Mouse (Mus musculus): ENCODE measurements around the gene Igsf8. TPM values are rescaled to one million over a fixed set of nuclear protein-coding genes. Genes with fewer than 3 reads are reported as not detected.

Gene Igsf8
- total RNA-seq, 2 experiments from 2014 or later, result 15.4 to 19.1 TPM

DNA sequence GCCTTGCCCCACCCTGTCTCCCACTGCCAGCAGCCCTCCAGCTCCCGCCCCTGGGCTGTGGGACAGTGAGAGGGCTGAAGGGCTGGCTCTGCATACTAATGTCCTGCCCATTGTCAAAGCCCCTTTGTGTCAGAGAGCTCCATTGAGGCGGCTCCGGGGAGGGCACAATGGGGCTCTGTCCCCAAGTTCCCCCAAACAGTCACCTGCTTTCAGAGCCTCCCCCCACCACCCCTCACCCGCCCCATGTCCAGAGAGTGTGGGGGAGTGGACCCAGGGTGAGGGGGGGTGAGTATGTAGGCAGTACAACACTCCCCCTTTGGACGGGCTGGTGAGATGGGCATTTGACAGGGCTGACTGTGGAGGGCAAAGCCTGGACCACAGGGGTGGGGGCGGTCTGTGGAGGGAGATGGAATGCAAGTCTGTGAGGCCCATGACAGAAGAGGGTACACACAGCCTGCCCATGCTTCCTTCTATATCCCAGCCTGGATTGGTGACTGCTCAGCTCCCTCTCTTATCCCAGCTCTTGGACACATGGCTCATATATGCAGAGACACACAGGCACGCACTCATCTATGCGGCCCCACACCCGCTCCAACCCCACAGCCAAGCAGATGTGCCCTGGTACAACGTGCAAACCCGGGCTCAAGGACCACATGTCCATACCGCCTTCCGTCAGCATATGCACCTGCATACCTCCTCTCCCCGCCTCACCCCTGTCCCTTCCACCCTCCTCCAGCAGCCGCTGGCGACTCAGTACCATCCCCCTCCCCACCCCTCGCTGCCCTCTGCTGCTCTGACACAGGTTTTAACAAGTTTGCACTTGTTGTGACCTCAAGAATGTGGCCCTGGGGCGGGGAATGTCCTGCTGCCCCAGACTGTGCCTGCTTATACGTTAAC lies 88.7 kb downstream of the Igsf8 start:
- DNase-seq, result no peak

DNA sequence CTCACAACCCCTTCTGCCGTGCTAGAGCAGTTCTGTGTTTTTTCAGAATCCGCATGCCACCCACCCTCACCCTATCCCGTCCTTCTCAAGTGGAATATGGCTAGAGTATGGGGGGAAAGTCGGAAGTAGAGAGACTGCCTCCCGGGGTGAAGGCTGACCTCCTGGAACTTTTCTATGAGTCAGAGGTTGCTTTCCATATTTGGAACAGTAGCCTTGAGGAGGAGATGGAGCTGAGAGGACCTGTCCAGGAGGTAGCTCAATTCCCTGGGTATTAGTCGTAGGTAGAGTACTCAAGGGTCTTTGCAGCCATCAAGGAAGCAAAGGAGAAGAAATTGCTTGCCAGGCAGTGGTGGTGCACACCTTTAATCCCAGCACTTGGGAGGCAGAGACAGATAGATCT lies 90.6 kb downstream of the Igsf8 start:
- no peak for DNase-seq

DNA sequence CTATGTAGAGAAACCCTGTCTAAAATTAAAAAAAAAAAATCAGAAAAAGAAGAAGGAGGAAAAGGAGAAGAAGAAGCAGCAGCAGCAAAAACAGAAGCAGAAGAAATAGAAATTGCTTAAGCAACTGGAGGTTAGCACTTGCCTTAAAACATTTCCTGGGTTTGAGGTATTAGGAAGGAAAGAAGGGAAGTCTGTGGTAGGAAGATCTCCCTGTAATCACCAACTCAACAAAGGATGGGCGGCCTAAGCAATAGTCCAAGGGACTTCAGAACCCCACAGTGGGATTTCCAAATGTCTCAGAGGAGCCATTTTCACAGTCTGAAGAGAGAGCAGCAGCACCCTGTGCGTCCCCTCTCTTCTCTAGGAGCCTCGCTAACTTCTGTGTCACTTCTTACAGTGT lies 91.0 kb downstream of the Igsf8 start:
- DNase-seq, result no peak

DNA sequence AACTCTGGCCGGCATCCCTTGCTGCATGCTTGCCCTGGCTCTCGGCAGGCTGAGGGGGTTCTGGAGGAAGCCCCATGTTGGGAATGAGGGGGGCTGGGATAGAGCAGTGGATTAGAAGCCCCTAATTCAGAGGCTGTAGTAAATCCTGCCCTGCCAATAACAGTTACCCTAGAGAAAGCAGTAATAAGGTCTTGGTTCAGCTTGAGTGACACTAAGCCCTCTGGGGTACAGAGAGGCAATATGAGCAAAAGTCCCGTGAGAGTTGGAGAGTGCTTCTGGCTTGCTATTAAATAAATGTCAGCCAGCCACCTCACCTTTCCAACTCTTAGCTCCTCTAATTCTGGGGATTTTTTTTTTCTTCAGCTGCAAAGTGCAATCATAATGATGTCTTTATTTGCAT lies 93.9 kb downstream of the Igsf8 start:
- no peak for DNase-seq

DNA sequence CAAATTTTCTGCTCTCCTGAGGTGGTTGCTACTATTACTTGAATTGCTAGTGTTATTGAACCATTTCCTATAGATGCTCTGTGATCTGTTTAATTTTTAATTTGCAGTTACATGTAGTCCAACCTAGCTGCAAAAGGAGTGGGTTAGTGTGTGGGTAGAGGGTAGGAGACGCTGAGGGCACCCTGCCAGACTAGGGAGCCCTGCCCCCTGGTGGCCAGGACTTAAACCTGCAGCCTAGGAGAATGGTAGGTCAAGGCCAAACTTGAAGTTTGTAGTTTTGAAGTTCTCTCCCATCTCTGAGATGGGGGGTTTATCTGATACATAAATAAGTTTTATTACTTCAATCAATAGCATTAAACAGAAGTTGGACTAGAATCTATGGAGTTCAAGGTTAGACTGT lies 96.1 kb downstream of the Igsf8 start:
- DNase-seq, result peak; percentile 73

DNA sequence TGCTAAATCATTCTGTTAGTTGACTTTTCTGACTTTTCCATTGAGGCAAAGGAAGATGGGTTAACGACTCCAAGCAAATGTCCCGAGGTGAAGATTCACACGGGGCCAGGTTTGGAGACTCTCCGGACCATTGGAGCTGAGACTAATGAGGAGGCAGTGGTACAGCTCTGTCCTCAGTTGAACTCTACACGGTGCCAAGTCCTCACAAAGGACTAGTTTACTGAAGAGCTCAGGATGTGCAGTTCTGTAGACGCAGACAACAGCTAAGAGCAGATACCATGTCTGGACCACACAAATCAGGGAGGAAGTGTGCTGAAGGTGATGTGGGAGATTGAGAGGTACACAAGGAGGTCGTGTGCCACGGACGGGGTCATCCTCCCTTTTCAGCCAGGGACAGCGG lies 96.9 kb downstream of the Igsf8 start:
- DNase-seq, result no peak

DNA sequence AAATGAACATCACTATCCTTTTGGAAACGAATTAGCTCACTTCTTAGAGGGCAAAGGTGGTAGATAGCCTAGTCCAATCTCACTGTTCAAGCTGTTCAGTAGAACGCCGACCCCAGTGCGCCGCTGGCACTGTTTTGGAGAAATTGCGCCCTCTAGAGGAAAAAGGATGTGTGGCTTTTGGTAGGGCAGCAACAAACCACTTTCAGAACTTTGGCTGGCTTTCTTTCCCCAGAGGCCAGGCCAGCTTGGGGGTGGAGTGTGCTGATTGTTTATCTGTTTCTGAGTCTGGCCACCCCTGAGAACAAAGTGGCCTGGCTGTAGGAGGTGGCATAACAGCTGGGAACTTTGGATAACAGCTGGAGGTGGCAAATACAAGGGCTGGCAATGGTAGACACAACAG lies 103.2 kb downstream of the Igsf8 start:
- DNase-seq, result peak; percentile 34

DNA sequence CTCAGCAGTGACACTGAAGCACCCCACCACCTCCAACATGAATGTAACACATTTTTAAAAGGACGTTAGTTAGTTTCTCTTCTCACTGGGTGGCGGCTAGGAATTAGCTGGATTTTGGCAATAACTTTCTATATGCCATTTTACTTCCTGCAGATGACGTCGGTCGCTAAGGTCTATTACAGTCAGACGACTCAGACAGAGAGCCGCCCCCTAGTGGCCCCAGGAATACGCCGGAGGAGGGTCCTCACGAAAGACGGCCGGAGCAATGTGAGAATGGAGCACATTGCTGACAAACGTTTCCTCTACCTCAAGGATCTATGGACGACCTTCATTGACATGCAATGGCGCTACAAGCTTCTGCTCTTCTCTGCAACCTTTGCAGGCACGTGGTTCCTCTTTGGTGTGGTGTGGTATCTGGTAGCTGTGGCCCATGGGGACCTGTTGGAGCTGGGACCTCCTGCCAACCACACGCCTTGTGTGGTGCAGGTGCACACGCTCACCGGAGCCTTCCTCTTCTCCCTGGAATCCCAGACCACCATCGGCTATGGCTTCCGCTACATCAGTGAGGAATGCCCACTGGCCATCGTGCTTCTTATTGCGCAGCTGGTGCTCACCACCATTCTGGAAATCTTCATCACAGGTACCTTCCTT lies 107.5 kb downstream of the Igsf8 start:
- DNase-seq, result peak; percentile 43

Other genes starting within 250 kb of the Igsf8 start
- 1 to 10 TPM; 5.2 to 7.0 TPM for gene Vangl2, start 233.2 kb upstream of the Igsf8 start, total RNA-seq (2021)
- not detected for gene Nhlh1, start 204.1 kb upstream of the Igsf8 start, total RNA-seq (2021)
- gene Copa, start 179.1 kb upstream of the Igsf8 start, total RNA-seq (2021), result 100 to 1,000 TPM in 1 of 2 experiments, 10 to 100 TPM in 1; 97.9 to 117 TPM
- gene Ncstn, start 178.8 kb upstream of the Igsf8 start, total RNA-seq (2021), result 10 to 100 TPM; 43.2 to 47.5 TPM
- 100 to 1,000 TPM; 104 to 106 TPM for gene Pex19, start 134.9 kb upstream of the Igsf8 start, total RNA-seq (2021)
- 100 to 1,000 TPM; 132 to 146 TPM for gene Dcaf8, start 113.6 kb upstream of the Igsf8 start, total RNA-seq (2021)
- gene Pea15a, start 54.8 kb upstream of the Igsf8 start, total RNA-seq (2021), result 10 to 100 TPM; 72.5 to 82.1 TPM
- gene Casq1, start 41.8 kb upstream of the Igsf8 start, total RNA-seq (2021), result 1,000 to 10,000 TPM; 4,961 to 5,359 TPM
- under 1 TPM; 0.61 to 0.66 TPM for gene Atp1a4, start 3.2 kb upstream of the Igsf8 start, total RNA-seq (2021)
- gene Atp1a2, start 36.4 kb downstream of the Igsf8 start, total RNA-seq (2021), result 100 to 1,000 TPM; 695 to 761 TPM
- under 1 TPM; 0.07 to 0.14 TPM for gene Kcnj9, start 67.7 kb downstream of the Igsf8 start, total RNA-seq (2021)
- 1 to 10 TPM in 1 of 2 experiments, under 1 TPM in 1; 0.87 to 1.2 TPM for gene Kcnj10, start 79.6 kb downstream of the Igsf8 start, total RNA-seq (2021)
- gene Pigm, start 114.9 kb downstream of the Igsf8 start, total RNA-seq (2021), result 1 to 10 TPM; 5.6 to 6.9 TPM
- under 1 TPM; 0.42 to 0.72 TPM for gene Slamf9, start 213.7 kb downstream of the Igsf8 start, total RNA-seq (2021)
- under 1 TPM; 0.56 to 0.86 TPM for gene Igsf9, start 220.1 kb downstream of the Igsf8 start, total RNA-seq (2021)
- gene Tagln2, start 238.4 kb downstream of the Igsf8 start, total RNA-seq (2021), result 10 to 100 TPM; 75.0 to 98.1 TPM

Measured in gastrocnemius, postnatal 10 days (tissue).